ENCODE assay signal across 19 mouse cellular contexts in genomic region chr9:51286079-51286478, GRCm38 (mm10). TPM values are rescaled to one million over a fixed set of nuclear protein-coding genes. Genes with fewer than 3 reads are reported as not detected.
DNase-seq lines count a peak whose midpoint lies in the region; ATAC-seq and TF ChIP-seq lines count a peak whose summit lies in the region.
"Had no signal": no experiment of that assay in that cellular context is flagged by ENCODE, and none has a peak within 500 bp of the region (broad histone marks: within the 10 kb centered on the region; RNA-seq: fewer than 3 reads in every experiment).

No protein-coding gene starts in this region.

- H3K27me3 ChIP-seq in lung, embryonic 14.5 days (ENCODE audit: insufficient read depth, low read length) = no peaks in the 10 kb centered on the region
- H3K27me3 ChIP-seq in lung, embryonic 16.5 days (ENCODE audit: control insufficient read depth, insufficient read depth, low read depth, low read length) = no peaks in the 10 kb centered on the region
- H3K27me3 ChIP-seq in stomach, postnatal 0 days (ENCODE audit: control insufficient read depth, insufficient read depth, low read length) = no peaks in the 10 kb centered on the region
- H3K27me3 ChIP-seq: forebrain, embryonic 15.5 days had no signal

- no peak for TF ChIP-seq EP300 in stomach, postnatal 0 days (optimal IDR thresholded peaks at IDR 0.05)

- H3K4me3 ChIP-seq in lung, embryonic 14.5 days (ENCODE audit: low read depth, low read length) = no peak overlapping the region
- H3K4me3 ChIP-seq in lung, adult 2 months (replicated peaks; ENCODE audit: extremely low read depth, low read depth, low read length) = no peak overlapping the region
- no peak overlapping the region for H3K4me3 ChIP-seq in lung, embryonic 16.5 days (ENCODE audit: low read length)
- no peak overlapping the region for H3K4me3 ChIP-seq in stomach, postnatal 0 days (ENCODE audit: low read depth, low read length)
- H3K4me3 ChIP-seq: forebrain, embryonic 15.5 days; limb, embryonic 10.5 days had no signal

- no peak for ATAC-seq in CD4-positive, CD25-positive, alpha-beta regulatory T cell, adult 4 months
- peak; percentile 77 for ATAC-seq in lung, embryonic 14.5 days (ENCODE audit: insufficient read depth)
- peak; percentile 87 for ATAC-seq in lung, embryonic 16.5 days (ENCODE audit: low read depth)
- ATAC-seq in stomach, postnatal 0 days (ENCODE audit: low FRiP score, low TSS enrichment) = peak; percentile 77
- no peak for ATAC-seq in megakaryocyte-erythroid progenitor cell, adult 5-6 weeks (replicated peaks; ENCODE audit: low FRiP score, low TSS enrichment, poor library complexity, severe bottlenecking)
- ATAC-seq: forebrain, embryonic 15.5 days; hindbrain, embryonic 16.5 days had no signal

- H3K36me3 ChIP-seq in lung, embryonic 14.5 days (ENCODE audit: insufficient read depth) = no peaks in the 10 kb centered on the region
- H3K36me3 ChIP-seq in lung, embryonic 16.5 days (ENCODE audit: control insufficient read depth, insufficient read depth, low read length) = no peaks in the 10 kb centered on the region
- H3K36me3 ChIP-seq in stomach, postnatal 0 days (ENCODE audit: control insufficient read depth, insufficient read depth, low read length) = no peaks in the 10 kb centered on the region
- H3K36me3 ChIP-seq: forebrain, embryonic 15.5 days; limb, embryonic 10.5 days had no signal

- H3K9ac ChIP-seq in lung, embryonic 14.5 days = no peak overlapping the region
- no peak overlapping the region for H3K9ac ChIP-seq in lung, embryonic 16.5 days (ENCODE audit: low read length)
- no peak overlapping the region for H3K9ac ChIP-seq in stomach, postnatal 0 days (ENCODE audit: low read length)
- H3K9ac ChIP-seq: forebrain, embryonic 15.5 days; liver, embryonic 14.5 days had no signal

- no peak overlapping the region for H3K4me2 ChIP-seq in lung, embryonic 14.5 days
- H3K4me2 ChIP-seq in lung, embryonic 16.5 days (ENCODE audit: low read depth, low read length) = no peak overlapping the region
- H3K4me2 ChIP-seq in stomach, postnatal 0 days (replicated peaks; ENCODE audit: low read depth) = no peak overlapping the region
- H3K4me2 ChIP-seq: forebrain, embryonic 15.5 days; midbrain, embryonic 11.5 days had no signal

- WGBS in lung, embryonic 14.5 days = 20% methylated on average over 2 of the region's 2 CpGs
- 8% methylated on average over 2 of the region's 2 CpGs for WGBS in lung, adult 2 months
- 21% methylated on average over 2 of the region's 2 CpGs for WGBS in lung, embryonic 16.5 days
- 13% methylated on average over 2 of the region's 2 CpGs for WGBS in stomach, postnatal 0 days

- peak; percentile 24 for DNase-seq in CD4-positive, CD25-positive, alpha-beta regulatory T cell, adult 2 months (ENCODE audit: low read depth, low spot score)
- DNase-seq in lung, embryonic 14.5 days = peak; percentile 65
- DNase-seq in lung, adult 2 months = no peak
- peak; percentile 53 for DNase-seq in stomach, postnatal 0 days (ENCODE audit: low spot score)
- no peak for DNase-seq in left cerebral cortex, adult 18-20 months (ENCODE audit: low spot score in 2 of 2)
- DNase-seq: gastrocnemius, postnatal 10 days; heart, postnatal 14 days; right cerebral cortex, postnatal 14 days had no signal

- TF ChIP-seq POLR2A in lung, adult 2 months (IDR thresholded peaks at IDR 0.05; ENCODE audit: borderline replicate concordance, extremely low read depth, low read depth, low read length) = no peak

- no peaks in the 10 kb centered on the region; the same call in 1 of the 2 replicates for H3K9me3 ChIP-seq in lung, embryonic 14.5 days (ENCODE audit: low read depth, low read length)
- H3K9me3 ChIP-seq in lung, embryonic 16.5 days (ENCODE audit: control insufficient read depth, low read length) = no peaks in the 10 kb centered on the region
- no peaks in the 10 kb centered on the region for H3K9me3 ChIP-seq in stomach, postnatal 0 days (ENCODE audit: control insufficient read depth, low read length)
- H3K9me3 ChIP-seq: forebrain, embryonic 15.5 days; limb, embryonic 10.5 days had no signal

- H3K4me1 ChIP-seq in lung, embryonic 14.5 days (ENCODE audit: insufficient read depth) = peaks cover 7% of the 10 kb centered on the region
- H3K4me1 ChIP-seq in lung, adult 2 months (ENCODE audit: control insufficient read depth, insufficient read depth, low read length) = peaks cover 4% of the 10 kb centered on the region
- peaks cover 5% of the 10 kb centered on the region for H3K4me1 ChIP-seq in lung, embryonic 16.5 days (replicated peaks; ENCODE audit: control insufficient read depth, insufficient read depth, low read length)
- no peaks in the 10 kb centered on the region for H3K4me1 ChIP-seq in stomach, postnatal 0 days (replicated peaks; ENCODE audit: control insufficient read depth, insufficient read depth)
- H3K4me1 ChIP-seq: forebrain, embryonic 15.5 days; limb, embryonic 10.5 days had no signal

- no peak overlapping the region for H3K27ac ChIP-seq in lung, embryonic 14.5 days (ENCODE audit: low read depth)
- H3K27ac ChIP-seq in lung, embryonic 16.5 days (ENCODE audit: low read length) = peak overlapping the region; percentile 63; the same call in 1 of the 2 replicates
- H3K27ac ChIP-seq in stomach, postnatal 0 days (replicated peaks) = no peak overlapping the region
- H3K27ac ChIP-seq: forebrain, embryonic 15.5 days; limb, embryonic 10.5 days; liver, embryonic 14.5 days had no signal

- no peak for TF ChIP-seq CTCF in lung, embryonic 14.5 days (IDR thresholded peaks at IDR 0.05; ENCODE audit: low read depth)
- no peak for TF ChIP-seq CTCF in lung, adult 2 months (IDR thresholded peaks at IDR 0.05; ENCODE audit: insufficient read depth, low read length)
- no peak for TF ChIP-seq CTCF in stomach, postnatal 0 days (IDR thresholded peaks at IDR 0.05; ENCODE audit: low read depth)

RNA-seq across cellular contexts. Expression of gene Colca2, which starts 7.7 kb away (rescaled TPM):
- polyA plus RNA-seq in CD4-positive, CD25-positive, alpha-beta regulatory T cell, adult 4 months (2017; shearing (Covaris generic)) = under 1 TPM in 1 of 2 experiments, not detected in 1; 0.26 TPM
- 4.9 and 6.0 TPM in 2 replicates for polyA plus RNA-seq in lung, embryonic 14.5 days (2014; fragmentation: Nextera tagmentation; extraction: Ambion mirVana)
- 9.5 and 13.3 TPM in 2 replicates for polyA plus RNA-seq in lung, adult 2 months (2012; rRNA removed)
- polyA plus RNA-seq in lung, embryonic 16.5 days (2015; fragmentation: Nextera tagmentation; extraction: Ambion mirVana) = 8.3 and 10.6 TPM in 2 replicates
- 11.1 and 11.2 TPM in 2 replicates for polyA plus RNA-seq in stomach, postnatal 0 days (2015; fragmentation: Nextera tagmentation; extraction: Ambion mirVana)
- total RNA-seq in megakaryocyte-erythroid progenitor cell, adult 5-6 weeks (2014; fragmentation: Nextera tagmentation) = 0.55 TPM in 1 of 2 replicates, not detected in the other
- 0.65 TPM in 1 of 2 replicates, not detected in the other for total RNA-seq in megakaryocyte-erythroid progenitor cell, adult 5-6 weeks (2017)
- total RNA-seq in left cerebral cortex, adult 18-20 months (2021) = 1 to 10 TPM in 1 of 2 experiments, under 1 TPM in 1; 0.86 to 1.5 TPM
- total RNA-seq: MEL had no signal

RNA-seq across cellular contexts. Expression of gene 1810046K07Rik, which starts 42.6 kb away (rescaled TPM):
- polyA plus RNA-seq in CD4-positive, CD25-positive, alpha-beta regulatory T cell, adult 4 months (2017; shearing (Covaris generic)) = not detected
- not detected in 2 replicates for polyA plus RNA-seq in lung, embryonic 14.5 days (2014; fragmentation: Nextera tagmentation; extraction: Ambion mirVana)
- 0.82 and 2.6 TPM in 2 replicates for polyA plus RNA-seq in lung, adult 2 months (2012; rRNA removed)
- 0.11 TPM in 1 of 2 replicates, not detected in the other for polyA plus RNA-seq in lung, embryonic 16.5 days (2015; fragmentation: Nextera tagmentation; extraction: Ambion mirVana)
- polyA plus RNA-seq in stomach, postnatal 0 days (2015; fragmentation: Nextera tagmentation; extraction: Ambion mirVana) = 0.23 and 0.27 TPM in 2 replicates
- not detected in 2 replicates for total RNA-seq in megakaryocyte-erythroid progenitor cell, adult 5-6 weeks (2014; fragmentation: Nextera tagmentation)
- total RNA-seq in megakaryocyte-erythroid progenitor cell, adult 5-6 weeks (2017) = not detected in 2 replicates
- total RNA-seq in left cerebral cortex, adult 18-20 months (2021) = not detected
- total RNA-seq: gastrocnemius, postnatal 10 days; heart, postnatal 14 days; layer of hippocampus, postnatal 14 days; MEL had no signal
- polyA plus RNA-seq: cortical plate, adult 2 months; forebrain, embryonic 15.5 days; hindbrain, embryonic 16.5 days; limb, embryonic 10.5 days; midbrain, embryonic 11.5 days had no signal

Comparison
In these comparisons a context has a peak if more than half of its experiments do, and no peak if none do; other contexts are left out.
1. DNase-seq: peak in CD4-positive, CD25-positive, alpha-beta regulatory T cell, adult 2 months (single experiment), lung, embryonic 14.5 days (single experiment) and stomach, postnatal 0 days (single experiment); none in lung, adult 2 months (single experiment) and left cerebral cortex, adult 18-20 months (0 of 2).
2. ATAC-seq: peak in lung, embryonic 14.5 days (single experiment), lung, embryonic 16.5 days (single experiment) and stomach, postnatal 0 days (single experiment); none in CD4-positive, CD25-positive, alpha-beta regulatory T cell, adult 4 months (single experiment) and megakaryocyte-erythroid progenitor cell, adult 5-6 weeks (single experiment).